ENCODE assay signal across 8 mouse cellular contexts in genomic region chr13:23792520-23792919, GRCm38 (mm10). TPM values are rescaled to one million over a fixed set of nuclear protein-coding genes. Genes with fewer than 3 reads are reported as not detected.
DNase-seq lines count a peak whose midpoint lies in the region; ATAC-seq and TF ChIP-seq lines count a peak whose summit lies in the region.

No protein-coding gene starts in this region.

- no peaks in the 10 kb centered on the region for H3K36me3 ChIP-seq in hindbrain, embryonic 16.5 days (ENCODE audit: control insufficient read depth, insufficient read depth, low read length)
- no peaks in the 10 kb centered on the region for H3K36me3 ChIP-seq in hindbrain, embryonic 12.5 days
- H3K36me3 ChIP-seq in ES-Bruce4 (ENCODE audit: control insufficient read depth, insufficient read depth, low read length, poor library complexity, severe bottlenecking): no peaks in the 10 kb centered on the region
- no peaks in the 10 kb centered on the region for H3K36me3 ChIP-seq in forebrain, postnatal 0 days (ENCODE audit: insufficient read depth)

- no peaks in the 10 kb centered on the region for H3K27me3 ChIP-seq in hindbrain, embryonic 16.5 days (replicated peaks; ENCODE audit: control insufficient read depth, insufficient read depth, low read length)
- H3K27me3 ChIP-seq in hindbrain, embryonic 12.5 days: no peaks in the 10 kb centered on the region
- H3K27me3 ChIP-seq in ES-Bruce4 (ENCODE audit: control insufficient read depth, insufficient read depth, low read length, poor library complexity, severe bottlenecking): no peaks in the 10 kb centered on the region
- no peaks in the 10 kb centered on the region for H3K27me3 ChIP-seq in forebrain, postnatal 0 days (ENCODE audit: insufficient read depth, low read length)

- TF ChIP-seq CTCF in ES-Bruce4 (IDR thresholded peaks at IDR 0.05; ENCODE audit: low read depth, low read length): peak; percentile 6
- TF ChIP-seq CTCF in forebrain, postnatal 0 days (IDR thresholded peaks at IDR 0.05; ENCODE audit: low read depth): peak; percentile 91

- H3K4me3 ChIP-seq in hindbrain, embryonic 16.5 days (ENCODE audit: low read length): no peak overlapping the region
- no peak overlapping the region for H3K4me3 ChIP-seq in hindbrain, embryonic 12.5 days
- H3K4me3 ChIP-seq in ES-Bruce4 (ENCODE audit: low read depth, low read length): no peak overlapping the region
- no peak overlapping the region for H3K4me3 ChIP-seq in forebrain, postnatal 0 days (ENCODE audit: low read depth, low read length)

- peak; percentile 73; the same call in 1 of the 2 replicates for ATAC-seq in hindbrain, embryonic 16.5 days
- ATAC-seq in hindbrain, embryonic 12.5 days (ENCODE audit: low FRiP score): no peak
- ATAC-seq in forebrain, postnatal 0 days: peak; percentile 86
- ATAC-seq in megakaryocyte-erythroid progenitor cell, adult 5-6 weeks (replicated peaks; ENCODE audit: low FRiP score, low TSS enrichment, poor library complexity, severe bottlenecking): 0 out of 2 replicates have a peak, but pooled peaks have one; percentile 59

- no peak overlapping the region for H3K27ac ChIP-seq in hindbrain, embryonic 16.5 days (ENCODE audit: low read depth, low read length)
- H3K27ac ChIP-seq in hindbrain, embryonic 12.5 days: no peak overlapping the region
- no peak overlapping the region for H3K27ac ChIP-seq in ES-Bruce4 (ENCODE audit: insufficient read depth, low read length)
- H3K27ac ChIP-seq in forebrain, postnatal 0 days (ENCODE audit: low read depth, low read length): no peak overlapping the region

- peak; percentile 43 for DNase-seq in c-Kit-negative CD71-positive TER-119-positive erythroid progenitor cells, embryonic 14.5 days (ENCODE audit: low read depth, low spot score)
- DNase-seq in forebrain, postnatal 0 days: peak; percentile 88
- peak; percentile 16 to 36 for DNase-seq in layer of hippocampus, adult 8-10 months (ENCODE audit: low spot score in 2 of 2)
- peak; percentile 58 for DNase-seq in thymus, postnatal 0 days (ENCODE audit: low spot score)

- 44% methylated on average over 2 of the region's 2 CpGs for WGBS in hindbrain, embryonic 16.5 days
- 50% methylated on average over 2 of the region's 2 CpGs for WGBS in hindbrain, embryonic 12.5 days
- WGBS in forebrain, postnatal 0 days: 45% methylated on average over 2 of the region's 2 CpGs

- no peaks in the 10 kb centered on the region for H3K9me3 ChIP-seq in hindbrain, embryonic 16.5 days (ENCODE audit: control insufficient read depth, low read length)
- no peaks in the 10 kb centered on the region for H3K9me3 ChIP-seq in hindbrain, embryonic 12.5 days (replicated peaks)
- H3K9me3 ChIP-seq in ES-Bruce4 (replicated peaks; ENCODE audit: control insufficient read depth, insufficient read depth, low read length, poor library complexity, severe bottlenecking): peaks cover 4% of the 10 kb centered on the region; the same call in 1 of the 2 replicates
- no peaks in the 10 kb centered on the region for H3K9me3 ChIP-seq in forebrain, postnatal 0 days (ENCODE audit: low read length)

- TF ChIP-seq EP300 in ES-Bruce4 (IDR thresholded peaks at IDR 0.05; ENCODE audit: insufficient read depth, low read depth, low read length): no peak

- no peaks in the 10 kb centered on the region for H3K4me1 ChIP-seq in hindbrain, embryonic 16.5 days (ENCODE audit: control insufficient read depth, insufficient read depth, low read depth, low read length)
- no peaks in the 10 kb centered on the region for H3K4me1 ChIP-seq in hindbrain, embryonic 12.5 days
- H3K4me1 ChIP-seq in ES-Bruce4 (ENCODE audit: control insufficient read depth, insufficient read depth, low read length): no peaks in the 10 kb centered on the region
- no peaks in the 10 kb centered on the region for H3K4me1 ChIP-seq in forebrain, postnatal 0 days (ENCODE audit: insufficient read depth)

- no peak overlapping the region for H3K4me2 ChIP-seq in hindbrain, embryonic 16.5 days (ENCODE audit: low read length)
- no peak overlapping the region for H3K4me2 ChIP-seq in hindbrain, embryonic 12.5 days (replicated peaks)
- H3K4me2 ChIP-seq in forebrain, postnatal 0 days (ENCODE audit: low read depth): no peak overlapping the region

- H3K9ac ChIP-seq in hindbrain, embryonic 16.5 days (ENCODE audit: low read depth, low read length): no peak overlapping the region
- H3K9ac ChIP-seq in hindbrain, embryonic 12.5 days: no peak overlapping the region
- no peak overlapping the region for H3K9ac ChIP-seq in ES-Bruce4 (ENCODE audit: low read depth, poor library complexity, severe bottlenecking)
- no peak overlapping the region for H3K9ac ChIP-seq in forebrain, postnatal 0 days

- no peak for TF ChIP-seq POLR2A in ES-Bruce4 (IDR thresholded peaks at IDR 0.05; ENCODE audit: insufficient read depth, low read length)

RNA-seq across cellular contexts. Expression of gene Slc17a2, which starts 14.3 kb away (rescaled TPM):
- not detected in 2 replicates for polyA plus RNA-seq in hindbrain, embryonic 16.5 days (2015; fragmentation: Nextera tagmentation; extraction: Ambion mirVana)
- polyA plus RNA-seq in hindbrain, embryonic 12.5 days (2016; fragmentation: Nextera tagmentation; extraction: Ambion mirVana): not detected in 2 replicates
- polyA plus RNA-seq in ES-Bruce4 (2011; ENCODE audit: insufficient read depth, insufficient read length, low read depth, missing spikeins): not detected in 2 replicates
- not detected in 2 replicates for total RNA-seq in forebrain, postnatal 0 days (2014; rRNA removed)
- not detected in 2 replicates for polyA plus RNA-seq in forebrain, postnatal 0 days (2015; fragmentation: Nextera tagmentation; extraction: Ambion mirVana)
- not detected for total RNA-seq in layer of hippocampus, adult 8-10 months (2022)
- total RNA-seq in megakaryocyte-erythroid progenitor cell, adult 5-6 weeks (2014; fragmentation: Nextera tagmentation): not detected in 2 replicates
- not detected in 2 replicates for total RNA-seq in megakaryocyte-erythroid progenitor cell, adult 5-6 weeks (2017)
- polyA plus RNA-seq in thymus, postnatal 0 days (2015; fragmentation: Nextera tagmentation; extraction: Ambion mirVana): 0.04 TPM in 1 of 2 replicates, not detected in the other

RNA-seq across cellular contexts. Expression of gene Trim38, which starts 22.8 kb away (rescaled TPM):
- polyA plus RNA-seq in hindbrain, embryonic 16.5 days (2015; fragmentation: Nextera tagmentation; extraction: Ambion mirVana): 0.07 TPM in 1 of 2 replicates, not detected in the other
- polyA plus RNA-seq in hindbrain, embryonic 12.5 days (2016; fragmentation: Nextera tagmentation; extraction: Ambion mirVana): not detected in 2 replicates
- polyA plus RNA-seq in ES-Bruce4 (2011; ENCODE audit: insufficient read depth, insufficient read length, low read depth, missing spikeins): not detected in 2 replicates
- total RNA-seq in forebrain, postnatal 0 days (2014; rRNA removed): 0.23 TPM in 1 of 2 replicates, not detected in the other
- polyA plus RNA-seq in forebrain, postnatal 0 days (2015; fragmentation: Nextera tagmentation; extraction: Ambion mirVana): 0.09 TPM in 1 of 2 replicates, not detected in the other
- total RNA-seq in layer of hippocampus, adult 8-10 months (2022): not detected
- total RNA-seq in megakaryocyte-erythroid progenitor cell, adult 5-6 weeks (2014; fragmentation: Nextera tagmentation): not detected in 2 replicates
- not detected in 2 replicates for total RNA-seq in megakaryocyte-erythroid progenitor cell, adult 5-6 weeks (2017)
- not detected in 2 replicates for polyA plus RNA-seq in thymus, postnatal 0 days (2015; fragmentation: Nextera tagmentation; extraction: Ambion mirVana)

RNA-seq across cellular contexts. Expression of gene Hist1h1a, which starts 29.1 kb away (rescaled TPM):
- polyA plus RNA-seq in hindbrain, embryonic 16.5 days (2015; fragmentation: Nextera tagmentation; extraction: Ambion mirVana): 0.44 TPM in 1 of 2 replicates, not detected in the other
- polyA plus RNA-seq in hindbrain, embryonic 12.5 days (2016; fragmentation: Nextera tagmentation; extraction: Ambion mirVana): 2.4 and 2.7 TPM in 2 replicates
- 7.8 and 8.6 TPM in 2 replicates for polyA plus RNA-seq in ES-Bruce4 (2011; ENCODE audit: insufficient read depth, insufficient read length, low read depth, missing spikeins)
- 195 and 202 TPM in 2 replicates for total RNA-seq in forebrain, postnatal 0 days (2014; rRNA removed)
- 0.36 and 0.40 TPM in 2 replicates for polyA plus RNA-seq in forebrain, postnatal 0 days (2015; fragmentation: Nextera tagmentation; extraction: Ambion mirVana)
- total RNA-seq in layer of hippocampus, adult 8-10 months (2022): 10 to 100 TPM; 12.6 to 19.3 (median 16.9) TPM
- total RNA-seq in megakaryocyte-erythroid progenitor cell, adult 5-6 weeks (2014; fragmentation: Nextera tagmentation): 324 and 695 TPM in 2 replicates
- 1,816 and 2,974 TPM in 2 replicates for total RNA-seq in megakaryocyte-erythroid progenitor cell, adult 5-6 weeks (2017)
- polyA plus RNA-seq in thymus, postnatal 0 days (2015; fragmentation: Nextera tagmentation; extraction: Ambion mirVana): 15.8 and 27.4 TPM in 2 replicates

RNA-seq across cellular contexts. Expression of gene Hist1h3a, which starts 30.3 kb away (rescaled TPM):
- polyA plus RNA-seq in hindbrain, embryonic 16.5 days (2015; fragmentation: Nextera tagmentation; extraction: Ambion mirVana): 0.89 and 1.2 TPM in 2 replicates
- polyA plus RNA-seq in hindbrain, embryonic 12.5 days (2016; fragmentation: Nextera tagmentation; extraction: Ambion mirVana): 3.3 and 6.1 TPM in 2 replicates
- 5.4 TPM in 1 of 2 replicates, not detected in the other for polyA plus RNA-seq in ES-Bruce4 (2011; ENCODE audit: insufficient read depth, insufficient read length, low read depth, missing spikeins)
- 483 and 512 TPM in 2 replicates for total RNA-seq in forebrain, postnatal 0 days (2014; rRNA removed)
- 1.2 and 2.2 TPM in 2 replicates for polyA plus RNA-seq in forebrain, postnatal 0 days (2015; fragmentation: Nextera tagmentation; extraction: Ambion mirVana)
- 10 to 100 TPM; 22.7 to 39.9 (median 29.0) TPM for total RNA-seq in layer of hippocampus, adult 8-10 months (2022)
- total RNA-seq in megakaryocyte-erythroid progenitor cell, adult 5-6 weeks (2014; fragmentation: Nextera tagmentation): 67.8 and 132 TPM in 2 replicates
- 285 and 495 TPM in 2 replicates for total RNA-seq in megakaryocyte-erythroid progenitor cell, adult 5-6 weeks (2017)
- 42.0 and 56.6 TPM in 2 replicates for polyA plus RNA-seq in thymus, postnatal 0 days (2015; fragmentation: Nextera tagmentation; extraction: Ambion mirVana)

RNA-seq across cellular contexts. Expression of gene Hist1h4a, which starts 31.5 kb away (rescaled TPM):
- polyA plus RNA-seq in hindbrain, embryonic 16.5 days (2015; fragmentation: Nextera tagmentation; extraction: Ambion mirVana): not detected in 2 replicates
- polyA plus RNA-seq in hindbrain, embryonic 12.5 days (2016; fragmentation: Nextera tagmentation; extraction: Ambion mirVana): 0.72 TPM in 1 of 2 replicates, not detected in the other
- 3.1 and 4.5 TPM in 2 replicates for polyA plus RNA-seq in ES-Bruce4 (2011; ENCODE audit: insufficient read depth, insufficient read length, low read depth, missing spikeins)
- 303 and 421 TPM in 2 replicates for total RNA-seq in forebrain, postnatal 0 days (2014; rRNA removed)
- polyA plus RNA-seq in forebrain, postnatal 0 days (2015; fragmentation: Nextera tagmentation; extraction: Ambion mirVana): 0.64 TPM in 1 of 2 replicates, not detected in the other
- total RNA-seq in layer of hippocampus, adult 8-10 months (2022): 10 to 100 TPM; 31.9 to 42.9 (median 37.9) TPM
- 58.4 and 68.4 TPM in 2 replicates for total RNA-seq in megakaryocyte-erythroid progenitor cell, adult 5-6 weeks (2014; fragmentation: Nextera tagmentation)
- total RNA-seq in megakaryocyte-erythroid progenitor cell, adult 5-6 weeks (2017): 328 and 432 TPM in 2 replicates
- polyA plus RNA-seq in thymus, postnatal 0 days (2015; fragmentation: Nextera tagmentation; extraction: Ambion mirVana): 1.4 and 3.5 TPM in 2 replicates

Comparison
In these comparisons a context has a peak if more than half of its experiments do, and no peak if none do; other contexts are left out.
1. DNase-seq: peak in every context shown above with its lines; median percentile 88 in forebrain, postnatal 0 days; 58 in thymus, postnatal 0 days; 43 in c-Kit-negative CD71-positive TER-119-positive erythroid progenitor cells, embryonic 14.5 days; 26 in layer of hippocampus, adult 8-10 months.